Mouse (Mus musculus) heart, postnatal 0 days (tissue): ENCODE data around the gene Cnep1r1.

Experiments used
- CTCF ChIP-seq: IDR thresholded peaks from 2 replicates; pipeline ENCODE4 v1.5.1; 2016; ENCODE audit warnings: antibody characterized with exemption, control low read depth, low read depth
- EP300 ChIP-seq: IDR thresholded peaks from 2 replicates; pipeline ENCODE4 v1.6.1; 2016; ENCODE audit warnings: antibody characterized with exemption, low read depth

- TF ChIP-seq CTCF = no peak
- no peak for TF ChIP-seq EP300
These were observed 25.5 kb downstream of the Cnep1r1 start for GRCm38 (mm10) chr8:88144041-88144440.
